Mouse (Mus musculus) heart, embryonic 12.5 days (tissue): Measurements from ENCODE around the gene Tmem208. TPM values are rescaled to one million over a fixed set of nuclear protein-coding genes. Genes with fewer than 3 reads are reported as not detected.

Experiments used
- ATAC-seq: fragments of 200-750 bp; cut with Nextera tagmentation; 2 replicates; pipeline ENCODE4 v1.8.0; 2017; ENCODE audit warnings: moderate TSS enrichment, moderate library complexity; ENCODE audit not compliant: insufficient number of reproducible peaks, low FRiP score
- H3K27ac ChIP-seq: fragments of 300-500 bp; sonication (generic); 2 replicates; pipeline ENCODE4 v1.5.1; 2016; ENCODE audit warnings: mild to moderate bottlenecking, moderate library complexity; ENCODE audit not compliant: poor library complexity, severe bottlenecking
- H3K27me3 ChIP-seq: fragments of 300-500 bp; sonication (generic); replicated peaks from 2 replicates; pipeline ENCODE4 v1.6.1; 2016; ENCODE audit warnings: mild to moderate bottlenecking, moderate library complexity
- H3K36me3 ChIP-seq: fragments of 300-500 bp; sonication (generic); 2 replicates; pipeline ENCODE4 v1.6.1; 2016; ENCODE audit warnings: mild to moderate bottlenecking, moderate library complexity
- H3K4me1 ChIP-seq: fragments of 300-500 bp; sonication (generic); replicated peaks from 2 replicates; pipeline ENCODE4 v1.6.1; 2016; ENCODE audit warnings: mild to moderate bottlenecking
- H3K4me2 ChIP-seq: fragments of 300-500 bp; sonication (generic); 2 replicates; pipeline ENCODE4 v1.6.1; 2016; ENCODE audit warnings: mild to moderate bottlenecking, moderate library complexity
- H3K4me3 ChIP-seq: fragments of 300-500 bp; sonication (generic); 2 replicates; pipeline ENCODE4 v1.5.1; 2016; ENCODE audit warnings: mild to moderate bottlenecking
- H3K9ac ChIP-seq: fragments of 300-500 bp; sonication (generic); 2 replicates; pipeline ENCODE4 v1.6.1; 2016; ENCODE audit warnings: mild to moderate bottlenecking, moderate library complexity
- H3K9me3 ChIP-seq: fragments of 300-500 bp; sonication (generic); replicated peaks from 2 replicates; pipeline ENCODE4 v1.6.1; 2016; ENCODE audit warnings: mild to moderate bottlenecking, moderate library complexity
- WGBS: fragments of 180-500 bp; shearing (Covaris S2); methylation state at CpG from one replicate; pipeline ENCODE4 v1.1.7; 2016; 5-methylcytosine and 5-hydroxymethylcytosine counted together
- polyA plus RNA-seq: library from polyadenylated mRNA; unstranded; fragments of >200 nt; fragmentation: Nextera tagmentation; extraction: Ambion mirVana; gene quantifications from 2 replicates; pipeline ENCODE4 v1.2.1, GENCODE M21; 2016

Tmem208 gene
- 73.5 and 80.7 TPM in 2 replicates for polyA plus RNA-seq

DNA sequence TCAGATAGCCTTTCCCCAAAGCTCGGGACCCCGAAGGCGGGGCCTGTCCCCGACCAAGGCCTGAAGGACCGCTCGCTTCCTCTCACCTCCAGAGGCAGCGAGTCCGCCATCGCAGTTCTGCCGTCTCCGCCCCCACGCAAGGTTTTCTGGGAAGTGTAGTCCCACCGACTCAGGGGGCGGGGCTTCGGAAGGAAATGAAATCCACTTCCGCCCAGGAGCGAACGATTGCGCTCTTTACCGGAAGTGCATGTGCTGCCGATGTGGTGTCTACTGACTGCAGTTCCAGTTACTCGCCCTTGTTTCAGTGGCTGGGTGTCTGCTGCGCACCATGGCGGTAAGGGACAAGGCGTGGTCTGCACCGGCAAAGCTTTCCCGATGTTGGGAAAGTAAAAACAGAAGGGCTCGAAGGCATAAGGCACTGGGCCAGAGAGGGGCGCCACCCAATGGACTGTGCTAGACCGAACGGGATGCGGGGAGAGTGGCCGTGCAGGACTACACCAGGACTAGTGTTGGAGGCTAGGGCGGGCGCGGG lies at the start of gene Tmem208, which contains the start of gene Lrrc29:
Gene Tmem208 (plus strand): TSS at position 214 of the 532 bp plus-strand sequence.
Gene Lrrc29 (minus strand): TSS at position 138 of the 532 bp plus-strand sequence.
- under 1% methylated on average over 36 of the region's 36 CpGs for WGBS

DNA sequence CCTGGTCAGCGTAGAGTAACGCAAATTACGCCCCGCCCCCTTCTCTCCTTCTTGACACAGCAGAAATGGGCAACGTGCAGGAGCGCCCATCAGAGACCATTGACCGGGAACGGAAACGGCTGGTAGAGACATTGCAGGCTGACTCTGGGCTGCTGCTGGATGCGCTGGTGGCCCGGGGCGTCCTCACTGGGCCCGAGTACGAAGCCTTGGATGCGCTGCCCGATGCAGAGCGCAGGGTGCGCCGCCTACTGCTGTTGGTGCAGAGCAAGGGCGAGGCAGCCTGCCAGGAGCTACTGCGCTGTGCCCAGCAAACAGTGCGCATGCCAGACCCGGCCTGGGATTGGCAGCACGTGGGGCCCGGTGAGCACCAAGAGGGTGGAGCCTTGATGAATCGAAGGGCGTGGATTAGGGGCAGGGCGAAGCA lies 47.2 kb upstream of the Tmem208 start:
- Histone ChIP-seq H3K27me3 (peaks cover 82% of the 10 kb centered on the region), H3K4me1 (peaks cover 29% of the 10 kb centered on the region), H3K9me3 (no peaks in the 10 kb centered on the region), H3K4me2 (peak overlapping the region; percentile 67), H3K36me3 (peaks cover 8% of the 10 kb centered on the region; the same call in 1 of the 2 replicates), H3K27ac (no peak overlapping the region), H3K9ac (peak overlapping the region; percentile 42; the same call in 1 of the 2 replicates), H3K4me3 (peak overlapping the region; percentile 33)
- 3% methylated on average over 28 of the region's 28 CpGs for WGBS
- ATAC-seq, result peak; percentile 26

More for the DNA sequence above, at the start of gene Tmem208, which contains the start of gene Lrrc29:
- Histone ChIP-seq H3K4me3 (peak within 1 kb of the TSS; percentile 68), H3K27me3 (no peaks in the 10 kb centered on the region), H3K4me2 (peak within 1 kb of the TSS; percentile 94), H3K9ac (peak within 1 kb of the TSS; percentile 84), H3K36me3 (peaks cover 49% of the 10 kb centered on the region), H3K27ac (peak within 1 kb of the TSS; percentile 76), H3K4me1 (peaks cover 19% of the 10 kb centered on the region), H3K9me3 (no peaks in the 10 kb centered on the region)
- ATAC-seq, result peak; percentile 91

DNA sequence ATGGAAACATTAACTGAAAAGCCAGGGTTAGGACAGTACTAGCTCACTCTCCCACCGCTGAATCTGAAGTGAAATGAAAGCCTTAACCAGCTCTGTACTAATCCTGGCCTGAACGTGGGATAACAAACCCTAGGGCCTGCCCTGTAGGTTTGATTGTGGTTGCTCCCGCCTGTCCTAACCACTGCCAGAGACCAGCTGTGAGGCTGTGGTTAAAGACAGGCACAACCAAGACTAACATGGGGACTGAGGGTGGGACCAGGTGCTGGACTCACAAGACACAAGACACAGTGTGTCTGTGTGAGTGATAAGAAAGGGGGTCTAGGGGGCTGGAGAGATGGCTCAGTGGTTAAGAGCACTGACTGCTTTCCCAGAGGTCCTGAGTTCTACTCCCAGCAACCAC lies 45.6 kb upstream of the Tmem208 start:
- H3K27me3 ChIP-seq, result peaks cover 74% of the 10 kb centered on the region
- H3K4me3 ChIP-seq, result no peak overlapping the region
- H3K36me3 ChIP-seq, result peaks cover 13% of the 10 kb centered on the region; the same call in 1 of the 2 replicates
- H3K4me2 ChIP-seq, result no peak overlapping the region
- peaks cover 25% of the 10 kb centered on the region for H3K4me1 ChIP-seq
- no peaks in the 10 kb centered on the region for H3K9me3 ChIP-seq
- ATAC-seq, result no peak
- no peak overlapping the region for H3K27ac ChIP-seq
- WGBS, result 74% methylated on average over 3 of the region's 3 CpGs
- H3K9ac ChIP-seq, result no peak overlapping the region

DNA sequence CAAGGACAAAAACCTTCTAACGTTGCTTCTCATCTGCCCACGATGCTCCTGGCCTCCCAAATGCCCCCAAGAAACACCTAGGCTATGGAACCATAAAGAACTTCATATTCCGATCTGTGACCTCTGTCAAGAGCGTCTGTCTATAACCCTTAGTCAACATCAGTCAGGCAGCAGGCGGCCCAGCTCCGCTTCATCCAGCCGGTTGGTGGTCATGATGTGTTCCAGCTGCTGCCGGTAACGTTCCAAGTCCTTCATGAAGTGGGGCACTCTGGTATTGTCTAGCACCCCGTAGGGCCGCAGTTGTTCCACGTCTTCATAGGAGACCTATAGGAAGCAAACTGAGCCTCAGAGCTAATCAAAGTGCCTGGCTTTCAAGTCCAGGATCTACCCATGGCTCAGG lies 44.3 kb upstream of the Tmem208 start:
- Histone ChIP-seq H3K4me1 (peaks cover 14% of the 10 kb centered on the region), H3K4me2 (no peak overlapping the region), H3K27ac (no peak overlapping the region), H3K9me3 (no peaks in the 10 kb centered on the region), H3K9ac (no peak overlapping the region), H3K27me3 (peaks cover 65% of the 10 kb centered on the region), H3K4me3 (no peak overlapping the region), H3K36me3 (peaks cover 13% of the 10 kb centered on the region; the same call in 1 of the 2 replicates)
- WGBS, result 82% methylated on average over 12 of the region's 12 CpGs
- ATAC-seq, result no peak

DNA sequence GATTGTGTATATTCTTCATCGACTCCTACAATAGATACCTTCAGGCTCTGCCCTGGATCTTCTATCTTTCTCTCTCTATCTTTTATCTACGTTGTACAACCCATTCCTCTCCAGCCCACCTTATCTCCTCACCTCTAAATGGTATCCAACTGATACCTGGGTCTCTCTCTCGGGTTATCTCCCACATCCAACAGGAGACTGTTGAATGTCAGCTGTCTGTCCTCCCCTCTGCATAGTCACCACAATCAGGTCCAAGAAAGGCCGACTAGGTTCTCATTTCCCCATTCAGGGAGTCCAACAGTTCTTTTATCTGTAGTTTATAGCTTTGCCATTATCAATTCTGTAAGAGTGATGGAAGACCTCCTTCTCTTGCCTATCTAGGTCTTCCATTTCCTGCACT lies 43.9 kb upstream of the Tmem208 start:
- Histone ChIP-seq H3K27ac (no peak overlapping the region), H3K9me3 (no peaks in the 10 kb centered on the region), H3K4me3 (no peak overlapping the region), H3K4me1 (peaks cover 14% of the 10 kb centered on the region), H3K9ac (no peak overlapping the region), H3K36me3 (peaks cover 13% of the 10 kb centered on the region; the same call in 1 of the 2 replicates), H3K4me2 (no peak overlapping the region), H3K27me3 (peaks cover 61% of the 10 kb centered on the region)
- 59% methylated on average over 4 of the region's 4 CpGs for WGBS
- no peak for ATAC-seq

DNA sequence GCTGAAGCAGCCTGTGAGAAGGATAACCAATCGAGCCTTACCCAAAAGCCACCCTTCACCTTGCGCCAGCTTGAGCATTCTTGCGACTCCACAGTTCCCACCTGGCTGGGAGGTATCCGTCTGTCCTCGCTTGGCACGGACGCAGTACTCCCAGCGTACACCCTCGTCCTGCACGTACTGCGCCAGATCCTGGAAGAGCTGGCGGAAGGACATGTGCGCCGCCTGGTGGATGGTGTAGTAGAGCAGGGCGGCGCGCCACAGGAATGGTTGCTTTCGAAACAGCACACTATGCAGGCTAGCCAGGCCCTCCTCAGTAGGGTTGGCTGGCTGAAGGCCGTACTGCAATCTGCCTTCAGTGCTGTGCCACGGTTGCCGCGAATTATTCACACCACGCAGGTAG lies 43.1 kb upstream of the Tmem208 start:
- peak; percentile 54; the same call in 1 of the 2 replicates for ATAC-seq
- H3K4me1 ChIP-seq, result peaks cover 14% of the 10 kb centered on the region
- peak overlapping the region; percentile 4; the same call in 1 of the 2 replicates for H3K4me2 ChIP-seq
- no peak overlapping the region for H3K9ac ChIP-seq
- no peak overlapping the region for H3K4me3 ChIP-seq
- no peaks in the 10 kb centered on the region for H3K9me3 ChIP-seq
- peaks cover 13% of the 10 kb centered on the region; the same call in 1 of the 2 replicates for H3K36me3 ChIP-seq
- no peak overlapping the region for H3K27ac ChIP-seq
- H3K27me3 ChIP-seq, result peaks cover 53% of the 10 kb centered on the region
- 23% methylated on average over 23 of the region's 23 CpGs for WGBS

DNA sequence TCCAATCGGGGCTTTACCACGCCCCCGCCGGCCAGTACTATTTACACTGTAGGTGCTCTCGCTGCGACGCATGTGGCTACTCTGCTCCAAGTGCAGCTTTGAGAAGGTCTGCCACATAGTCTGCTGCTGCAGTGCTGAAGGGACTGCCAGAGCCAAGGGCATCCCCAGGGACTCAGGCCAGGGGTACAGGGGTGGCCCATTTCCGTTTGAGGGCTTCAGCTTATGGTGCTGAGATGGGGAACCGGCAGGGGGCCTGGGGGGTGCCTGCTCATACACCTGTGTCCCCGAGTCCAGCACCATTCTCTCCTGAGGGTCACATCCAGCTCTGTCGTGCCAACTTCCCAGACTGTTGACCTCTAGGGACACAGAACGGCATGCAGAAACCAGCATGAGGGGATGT lies 40.6 kb upstream of the Tmem208 start:
- Histone ChIP-seq H3K4me2 (no peak overlapping the region), H3K36me3 (peaks cover 13% of the 10 kb centered on the region; the same call in 1 of the 2 replicates), H3K27ac (no peak overlapping the region), H3K27me3 (peaks cover 33% of the 10 kb centered on the region), H3K9me3 (no peaks in the 10 kb centered on the region), H3K9ac (no peak overlapping the region), H3K4me3 (no peak overlapping the region), H3K4me1 (peaks cover 16% of the 10 kb centered on the region)
- 48% methylated on average over 12 of the region's 12 CpGs for WGBS
- ATAC-seq, result no peak

DNA sequence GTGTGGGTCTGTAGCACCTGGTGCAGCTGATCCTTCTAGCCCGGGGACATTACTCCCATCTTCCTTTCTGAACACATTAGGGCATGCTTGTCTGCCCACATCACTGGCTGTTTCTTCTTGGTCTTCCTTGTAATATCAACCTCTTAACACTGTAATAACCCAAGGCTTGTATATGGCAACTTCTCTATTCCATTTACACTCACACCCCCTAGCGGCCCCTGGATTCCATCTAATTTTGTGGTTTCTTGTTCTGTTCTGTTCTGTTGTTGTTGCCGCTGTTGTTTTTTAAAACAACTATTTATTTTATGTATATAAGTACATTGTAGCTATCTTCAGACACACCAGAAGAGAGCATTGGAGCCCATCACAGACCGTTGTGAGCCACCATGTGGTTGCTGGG lies 39.2 kb upstream of the Tmem208 start:
- Histone ChIP-seq H3K9ac (no peak overlapping the region), H3K27ac (no peak overlapping the region), H3K36me3 (peaks cover 8% of the 10 kb centered on the region; the same call in 1 of the 2 replicates), H3K4me2 (no peak overlapping the region), H3K4me1 (peaks cover 20% of the 10 kb centered on the region), H3K27me3 (peaks cover 29% of the 10 kb centered on the region), H3K9me3 (no peaks in the 10 kb centered on the region), H3K4me3 (no peak overlapping the region)
- WGBS, result 81% methylated on average over 4 of the region's 4 CpGs
- no peak for ATAC-seq

DNA sequence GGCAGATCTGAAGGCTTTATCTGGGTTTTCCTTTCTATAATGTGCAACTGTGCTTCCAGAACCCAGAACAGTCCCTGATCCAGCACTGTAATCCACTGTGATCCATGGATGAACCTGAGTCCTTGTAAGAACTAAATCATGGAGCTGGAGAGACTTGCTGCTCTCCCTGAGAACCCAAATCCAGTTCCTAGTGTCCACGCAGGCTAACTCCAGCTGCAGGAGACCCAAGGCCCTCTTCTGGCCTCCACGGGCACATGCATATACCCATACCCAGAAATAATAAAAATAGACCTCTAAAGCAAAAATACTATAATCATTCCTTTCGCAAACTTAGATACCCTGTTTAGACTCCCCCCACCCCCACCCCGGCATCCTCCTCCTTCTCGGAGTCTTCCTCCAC lies 37.9 kb upstream of the Tmem208 start:
- Histone ChIP-seq H3K4me3 (no peak overlapping the region), H3K4me2 (no peak overlapping the region)
- WGBS, result 88% methylated on average over 5 of the region's 5 CpGs

DNA sequence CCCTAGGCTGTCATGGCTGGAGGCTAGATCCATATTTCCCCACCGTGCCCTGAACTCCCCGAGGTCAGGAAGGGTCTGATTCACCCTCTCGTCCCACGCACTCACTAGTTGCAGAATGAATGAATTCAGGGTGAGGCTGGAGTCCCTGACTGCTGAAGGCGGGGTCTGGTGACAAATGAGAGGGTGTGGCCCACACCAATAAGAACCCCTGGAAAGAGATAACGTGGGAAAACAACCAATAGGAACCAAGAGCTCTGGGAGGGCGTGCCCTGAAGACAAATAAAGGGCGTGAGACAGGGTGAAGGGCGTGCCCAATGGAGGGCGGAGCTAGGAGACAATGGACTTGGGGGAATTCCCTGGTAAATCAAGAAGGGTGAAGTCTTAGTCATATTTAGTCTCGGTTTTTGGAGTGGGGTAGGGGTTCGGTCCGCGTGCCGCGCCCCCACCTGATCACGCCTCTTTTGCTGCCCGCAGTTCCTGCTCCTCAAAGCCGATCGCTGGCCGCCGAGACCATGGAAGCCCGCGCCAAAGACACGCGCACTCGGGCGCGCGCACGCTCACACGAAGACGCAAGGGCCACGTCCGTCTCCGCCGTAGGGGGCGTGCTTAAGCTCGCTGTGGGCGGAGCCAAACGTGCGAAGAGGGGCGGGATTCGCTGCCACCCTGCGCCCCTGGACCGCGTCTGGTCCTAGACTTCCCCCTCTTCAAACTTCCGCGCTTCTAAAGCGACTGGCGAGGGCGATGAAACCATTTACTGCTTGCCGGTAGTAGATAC lies 37.0 kb upstream of the Tmem208 start:
- peak overlapping the region; percentile 46 for H3K9ac ChIP-seq
- under 1% methylated on average over 53 of the region's 53 CpGs for WGBS

More for the DNA sequence above, 37.9 kb upstream of the Tmem208 start:
- H3K4me1 ChIP-seq, result peaks cover 20% of the 10 kb centered on the region
- ATAC-seq, result no peak
- H3K27ac ChIP-seq, result no peak overlapping the region
- peaks cover 33% of the 10 kb centered on the region for H3K27me3 ChIP-seq
- H3K36me3 ChIP-seq, result peaks cover 6% of the 10 kb centered on the region; the same call in 1 of the 2 replicates
- no peaks in the 10 kb centered on the region for H3K9me3 ChIP-seq
- no peak overlapping the region for H3K9ac ChIP-seq

More for the DNA sequence above, 37.0 kb upstream of the Tmem208 start:
- Histone ChIP-seq H3K4me2 (peak overlapping the region; percentile 87), H3K4me1 (peaks cover 20% of the 10 kb centered on the region), H3K9me3 (no peaks in the 10 kb centered on the region), H3K36me3 (peaks cover 6% of the 10 kb centered on the region; the same call in 1 of the 2 replicates), H3K27ac (no peak overlapping the region), H3K4me3 (peak overlapping the region; percentile 57), H3K27me3 (peaks cover 37% of the 10 kb centered on the region)
- peak; percentile 92 for ATAC-seq
